Mouse (Mus musculus): Measurements from ENCODE around the gene Prr22. TPM values are rescaled to one million over a fixed set of nuclear protein-coding genes. Genes with fewer than 3 reads are reported as not detected.

Gene Prr22
- polyA plus RNA-seq, 1 experiment from 2014 or later = 0.49 TPM

DNA sequence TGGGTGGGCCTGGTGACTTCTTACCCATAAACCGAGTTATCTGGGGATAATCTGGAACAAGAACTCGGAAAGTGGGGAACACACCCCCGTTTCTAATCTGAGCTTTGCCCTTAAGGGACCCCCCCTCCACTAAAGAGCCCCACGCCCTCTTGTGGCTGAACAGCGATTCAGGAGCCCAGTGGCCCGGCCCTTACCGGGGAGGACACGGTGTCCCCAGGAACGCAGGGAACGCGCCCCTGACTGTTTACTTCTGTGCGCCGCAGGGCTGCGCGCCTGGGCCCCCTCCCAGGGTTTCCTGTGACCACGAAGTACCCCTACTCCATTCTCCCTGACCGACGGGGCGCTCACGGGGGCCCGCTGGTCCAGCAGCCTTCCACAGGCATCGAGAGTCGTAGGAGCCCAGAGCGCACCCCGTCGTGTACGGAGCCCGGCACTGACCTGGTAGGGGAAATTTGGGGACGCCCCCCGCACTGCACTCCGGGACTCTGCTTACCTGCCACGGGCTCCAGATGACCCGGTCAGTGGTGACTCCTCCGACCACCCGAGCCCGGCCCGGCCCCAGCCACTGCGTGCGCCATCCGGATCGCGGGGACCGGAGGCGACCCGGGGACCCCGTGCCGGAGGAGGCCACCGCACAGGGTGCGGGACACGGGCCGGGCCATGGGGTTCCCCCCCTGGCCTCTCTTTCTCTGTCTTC is 13.2 kb upstream of the Prr22 start:
- Histone ChIP-seq H3K4me1 (replicated peaks; ENCODE audit: control insufficient read depth, insufficient read depth, low read length) (peaks cover 7% of the 10 kb centered on the region), H3K4me3 (ENCODE audit: low read depth, low read length) (peak overlapping the region; percentile 37), H3K27me3 (ENCODE audit: control insufficient read depth, insufficient read depth, low read length) (peaks cover 57% of the 10 kb centered on the region), H3K36me3 (ENCODE audit: control insufficient read depth, insufficient read depth, low read length) (no peaks in the 10 kb centered on the region), H3K9ac (ENCODE audit: low read depth, low read length) (peak overlapping the region; percentile 44), H3K27ac (ENCODE audit: low read depth, low read length) (no peak overlapping the region), H3K4me2 (replicated peaks; ENCODE audit: low read depth, low read length) (peak overlapping the region; percentile 95), H3K9me3 (ENCODE audit: control insufficient read depth, low read length) (no peaks in the 10 kb centered on the region)
- ATAC-seq (ENCODE audit: low FRiP score) = peak; percentile 18
- under 1% methylated on average over 51 of the region's 51 CpGs for WGBS
- DNase-seq (ENCODE audit: low spot score) = peak; percentile 27

DNA sequence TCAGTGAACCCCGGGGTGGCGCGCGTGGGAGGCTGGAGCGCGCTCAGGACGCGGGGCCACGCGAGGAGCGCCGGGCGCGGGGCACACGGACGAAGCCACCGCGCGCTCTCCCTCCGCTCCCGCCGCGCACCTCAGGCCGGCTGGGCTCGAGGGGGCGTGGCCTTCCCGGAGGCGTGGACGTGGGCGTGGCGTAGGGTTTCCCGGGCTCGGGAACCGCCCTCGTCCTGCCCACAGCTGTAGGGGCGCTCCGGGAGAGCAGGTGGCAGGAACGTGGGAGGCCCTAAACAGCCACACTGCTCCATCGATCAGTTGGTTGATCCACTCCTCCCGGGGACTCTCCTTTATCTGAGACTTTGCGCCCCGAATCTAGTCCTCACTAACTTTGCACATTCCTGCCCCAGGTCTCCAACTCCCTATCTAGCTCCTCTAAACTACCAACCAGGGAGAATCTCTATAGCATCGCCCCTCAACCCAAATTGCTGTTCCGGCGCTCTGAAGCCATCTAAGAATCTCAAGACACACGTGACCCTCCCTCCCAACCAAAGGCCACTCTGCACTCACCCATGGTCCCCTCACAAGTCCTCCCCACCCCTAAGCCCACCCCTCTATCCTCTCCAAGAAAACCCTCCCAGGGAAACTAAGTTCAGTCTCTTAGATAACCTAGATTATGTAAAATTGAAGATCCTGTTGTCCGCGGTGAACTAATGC is 12.5 kb upstream of the Prr22 start, which contains the start of gene Nrtn:
Gene Nrtn (minus strand): TSS at position 115 of the 708 bp plus-strand sequence.
- DNase-seq (ENCODE audit: low spot score) (peak; percentile 86), ATAC-seq (ENCODE audit: low FRiP score) (peak; percentile 53)
- Histone ChIP-seq H3K36me3 (ENCODE audit: control insufficient read depth, insufficient read depth, low read length) (no peaks in the 10 kb centered on the region), H3K4me2 (replicated peaks; ENCODE audit: low read depth, low read length) (peak within 1 kb of the TSS; percentile 95), H3K27ac (ENCODE audit: low read depth, low read length) (no peak within 1 kb of the TSS), H3K9me3 (ENCODE audit: control insufficient read depth, low read length) (no peaks in the 10 kb centered on the region), H3K4me3 (ENCODE audit: low read depth, low read length) (peak within 1 kb of the TSS; percentile 37), H3K27me3 (ENCODE audit: control insufficient read depth, insufficient read depth, low read length) (peaks cover 50% of the 10 kb centered on the region), H3K9ac (ENCODE audit: low read depth, low read length) (peak within 1 kb of the TSS; percentile 44), H3K4me1 (replicated peaks; ENCODE audit: control insufficient read depth, insufficient read depth, low read length) (peaks cover 9% of the 10 kb centered on the region)
- under 1% methylated on average over 48 of the region's 48 CpGs for WGBS

DNA sequence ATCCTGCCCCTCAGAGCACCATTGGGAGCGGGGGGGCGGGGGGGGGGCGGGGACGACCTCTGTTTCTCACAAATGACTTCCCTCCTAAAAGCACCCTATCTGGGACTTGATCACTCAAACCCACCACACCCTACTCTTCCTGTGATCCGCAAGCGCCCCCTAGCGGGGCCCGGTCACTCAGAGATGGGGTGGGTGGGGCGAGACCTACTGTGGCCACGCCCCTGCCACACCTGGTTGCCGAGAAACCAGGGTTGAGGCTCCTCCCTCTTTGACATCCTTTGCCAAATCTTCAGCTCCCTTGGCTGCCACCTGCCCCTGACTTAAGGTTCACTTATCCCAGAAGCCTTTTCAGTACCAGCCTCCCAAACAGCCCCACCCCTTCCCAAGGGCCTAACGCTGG is 11.9 kb upstream of the Prr22 start:
- no peak overlapping the region for H3K27ac ChIP-seq (ENCODE audit: low read depth, low read length)
- peaks cover 9% of the 10 kb centered on the region for H3K4me1 ChIP-seq (replicated peaks; ENCODE audit: control insufficient read depth, insufficient read depth, low read length)
- 3% methylated on average over 12 of the region's 12 CpGs for WGBS

DNA sequence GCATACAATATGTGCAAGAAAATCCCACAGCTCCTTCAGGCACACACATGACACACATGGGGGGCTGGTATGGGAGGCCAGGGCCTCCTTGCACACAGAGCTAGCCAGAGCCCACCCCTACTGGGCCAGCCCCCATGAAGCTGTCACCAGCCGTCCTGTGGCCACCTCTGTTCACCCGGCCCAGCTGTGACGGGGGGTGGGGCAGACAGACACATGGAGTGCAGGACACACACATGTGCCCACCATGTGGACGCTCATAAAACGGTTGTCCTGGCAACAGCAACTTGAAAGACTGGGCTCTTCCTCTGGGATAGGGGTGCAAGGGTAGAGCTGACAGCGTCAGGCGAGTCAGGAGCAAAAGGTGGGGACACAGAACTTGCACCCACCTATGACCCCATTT is 10.8 kb upstream of the Prr22 start:
- 56% methylated on average over 7 of the region's 7 CpGs for WGBS
- Histone ChIP-seq H3K27ac (ENCODE audit: low read depth, low read length) (no peak overlapping the region), H3K4me3 (ENCODE audit: low read depth, low read length) (no peak overlapping the region), H3K36me3 (ENCODE audit: control insufficient read depth, insufficient read depth, low read length) (no peaks in the 10 kb centered on the region), H3K27me3 (ENCODE audit: control insufficient read depth, insufficient read depth, low read length) (peaks cover 33% of the 10 kb centered on the region), H3K4me2 (replicated peaks; ENCODE audit: low read depth, low read length) (no peak overlapping the region), H3K9ac (ENCODE audit: low read depth, low read length) (no peak overlapping the region), H3K9me3 (ENCODE audit: control insufficient read depth, low read length) (no peaks in the 10 kb centered on the region), H3K4me1 (replicated peaks; ENCODE audit: control insufficient read depth, insufficient read depth, low read length) (peaks cover 9% of the 10 kb centered on the region)
- DNase-seq (ENCODE audit: low spot score) = no peak
- no peak for ATAC-seq (ENCODE audit: low FRiP score)

More for the DNA sequence above, 11.9 kb upstream of the Prr22 start:
- H3K4me2 ChIP-seq (replicated peaks; ENCODE audit: low read depth, low read length) = no peak overlapping the region
- H3K27me3 ChIP-seq (ENCODE audit: control insufficient read depth, insufficient read depth, low read length) = peaks cover 44% of the 10 kb centered on the region
- DNase-seq (ENCODE audit: low spot score) (peak; percentile 66), ATAC-seq (ENCODE audit: low FRiP score) (no peak)
- no peak overlapping the region for H3K4me3 ChIP-seq (ENCODE audit: low read depth, low read length)
- no peak overlapping the region for H3K9ac ChIP-seq (ENCODE audit: low read depth, low read length)
- H3K9me3 ChIP-seq (ENCODE audit: control insufficient read depth, low read length) = no peaks in the 10 kb centered on the region
- no peaks in the 10 kb centered on the region for H3K36me3 ChIP-seq (ENCODE audit: control insufficient read depth, insufficient read depth, low read length)

DNA sequence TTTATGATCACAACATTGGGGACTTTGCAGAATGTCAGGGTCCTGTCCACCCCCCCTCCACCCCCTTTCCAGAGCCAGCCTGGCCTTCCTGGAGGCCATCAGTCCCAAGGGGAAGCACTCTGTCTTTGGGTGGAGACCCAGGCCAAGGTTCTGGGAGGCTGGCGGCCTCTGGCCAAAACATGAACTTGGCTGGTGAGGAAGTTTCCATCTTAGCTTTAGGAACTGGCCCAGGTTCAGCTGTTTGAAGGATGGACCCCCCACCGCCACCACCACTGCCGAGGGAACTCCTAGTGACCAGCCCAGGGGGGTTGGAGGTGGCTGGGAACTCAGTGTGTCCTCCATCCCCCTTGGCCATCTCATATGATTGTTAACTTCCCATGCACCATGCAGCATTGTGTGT is 9.0 kb upstream of the Prr22 start:
- H3K4me2 ChIP-seq (replicated peaks; ENCODE audit: low read depth, low read length) = no peak overlapping the region
- H3K9ac ChIP-seq (ENCODE audit: low read depth, low read length) = no peak overlapping the region
- peaks cover 15% of the 10 kb centered on the region for H3K27me3 ChIP-seq (ENCODE audit: control insufficient read depth, insufficient read depth, low read length)
- H3K27ac ChIP-seq (ENCODE audit: low read depth, low read length) = no peak overlapping the region
- WGBS = 59% methylated on average over 3 of the region's 3 CpGs
- H3K4me3 ChIP-seq (ENCODE audit: low read depth, low read length) = no peak overlapping the region
- DNase-seq (ENCODE audit: low spot score) (no peak), ATAC-seq (ENCODE audit: low FRiP score) (no peak)
- no peaks in the 10 kb centered on the region for H3K36me3 ChIP-seq (ENCODE audit: control insufficient read depth, insufficient read depth, low read length)
- H3K9me3 ChIP-seq (ENCODE audit: control insufficient read depth, low read length) = no peaks in the 10 kb centered on the region
- peaks cover 9% of the 10 kb centered on the region for H3K4me1 ChIP-seq (replicated peaks; ENCODE audit: control insufficient read depth, insufficient read depth, low read length)

DNA sequence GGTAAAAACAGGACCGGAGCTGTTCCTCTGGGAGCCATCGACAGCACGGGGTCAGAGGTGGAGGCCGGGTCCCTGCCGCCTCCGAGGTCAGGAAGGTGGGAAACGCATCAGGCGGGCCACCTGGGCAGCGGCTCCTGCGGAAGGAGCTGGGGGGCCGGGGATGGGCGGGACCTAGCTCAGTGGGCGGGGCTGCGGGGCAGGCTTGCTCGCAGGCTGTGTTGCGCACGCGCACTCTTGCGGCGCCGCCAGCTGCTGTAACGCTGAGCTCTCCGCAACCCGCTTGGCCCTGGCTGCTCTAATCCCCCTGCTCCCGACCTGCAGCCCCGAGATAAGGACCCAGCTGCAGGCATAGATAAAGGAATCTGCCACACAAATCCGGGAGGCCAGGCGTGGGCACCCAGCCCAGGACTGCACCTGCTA is 8.0 kb upstream of the Prr22 start:
- H3K9ac ChIP-seq (ENCODE audit: low read depth, low read length) = peak overlapping the region; percentile 46
- 0% methylated on average over 23 of the region's 28 CpGs for whole genome bisulfite sequencing
- H3K4me3 ChIP-seq (ENCODE audit: low read depth, low read length) = peak overlapping the region; percentile 36
- peak overlapping the region; percentile 69 for H3K4me2 ChIP-seq (replicated peaks; ENCODE audit: low read depth, low read length)
- H3K27me3 ChIP-seq (ENCODE audit: control insufficient read depth, insufficient read depth, low read length) = peaks cover 6% of the 10 kb centered on the region
- H3K36me3 ChIP-seq (ENCODE audit: control insufficient read depth, insufficient read depth, low read length) = 0 out of 2 replicates have a peak, but pooled peaks cover 2% of the 10 kb centered on the region
- H3K9me3 ChIP-seq (ENCODE audit: control insufficient read depth, low read length) = no peaks in the 10 kb centered on the region
- DNase-seq (ENCODE audit: low spot score) (peak; percentile 94), ATAC-seq (ENCODE audit: low FRiP score) (peak; percentile 31)
- peak overlapping the region; percentile 84 for H3K27ac ChIP-seq (ENCODE audit: low read depth, low read length)
- peaks cover 6% of the 10 kb centered on the region for H3K4me1 ChIP-seq (replicated peaks; ENCODE audit: control insufficient read depth, insufficient read depth, low read length)

DNA sequence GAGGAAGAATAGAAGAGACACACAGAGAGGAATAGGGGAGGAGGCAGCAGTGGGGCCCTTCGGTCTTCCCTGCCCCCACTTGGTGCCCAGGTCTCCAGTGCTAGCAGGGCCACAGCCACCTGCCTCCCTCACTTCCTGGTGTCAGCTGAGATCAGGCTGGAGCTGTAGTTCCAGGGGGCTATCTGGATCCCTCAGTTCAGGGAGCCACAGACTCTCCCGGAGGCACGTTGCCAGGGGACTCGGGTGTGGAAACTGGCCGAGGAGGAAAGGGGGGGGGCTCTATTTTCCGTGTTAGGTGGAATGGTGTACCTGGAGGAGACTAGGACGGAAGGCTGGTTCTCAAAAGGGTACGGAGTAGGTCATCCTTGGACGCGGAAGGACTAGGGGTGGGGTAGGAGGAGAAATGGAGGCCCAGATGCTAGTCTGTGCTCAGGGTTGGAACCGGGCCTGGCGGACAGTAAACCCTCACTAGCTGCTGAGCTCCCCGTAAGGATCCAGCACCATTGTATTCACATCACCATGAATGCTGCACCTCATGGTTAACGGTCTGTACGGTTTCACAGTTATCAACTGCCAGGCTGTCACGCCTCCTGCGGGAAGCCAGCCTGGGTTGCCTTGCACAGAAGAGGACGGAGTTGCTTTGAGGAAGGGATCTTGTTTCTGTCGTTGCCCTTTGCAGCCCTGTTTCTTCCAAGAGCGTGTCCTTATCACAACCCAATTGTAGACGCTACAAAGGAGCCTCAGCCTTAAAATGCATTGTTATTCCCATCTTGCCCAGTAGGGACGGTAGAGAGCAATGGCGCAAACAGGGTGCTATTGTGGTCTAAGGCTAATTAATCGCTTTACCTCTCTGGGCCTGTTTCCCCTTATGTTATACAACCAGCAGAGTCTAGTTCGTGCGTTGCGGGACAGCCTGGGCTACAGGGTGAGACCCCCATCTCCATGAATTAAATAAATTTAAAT is 7.0 kb upstream of the Prr22 start:
- peak overlapping the region; percentile 69; the same call in 1 of the 2 replicates for H3K4me2 ChIP-seq (replicated peaks; ENCODE audit: low read depth, low read length)
- 0 out of 2 replicates have a peak, but pooled peaks cover 2% of the 10 kb centered on the region for H3K36me3 ChIP-seq (ENCODE audit: control insufficient read depth, insufficient read depth, low read length)
- DNase-seq (ENCODE audit: low spot score) (peak; percentile 81), ATAC-seq (ENCODE audit: low FRiP score) (no peak)
- H3K4me1 ChIP-seq (replicated peaks; ENCODE audit: control insufficient read depth, insufficient read depth, low read length) = peaks cover 2% of the 10 kb centered on the region; the same call in 1 of the 2 replicates
- H3K27ac ChIP-seq (ENCODE audit: low read depth, low read length) = peak overlapping the region; percentile 84
- H3K4me3 ChIP-seq (ENCODE audit: low read depth, low read length) = no peak overlapping the region
- H3K9ac ChIP-seq (ENCODE audit: low read depth, low read length) = peak overlapping the region; percentile 12; the same call in 1 of the 2 replicates
- H3K27me3 ChIP-seq (ENCODE audit: control insufficient read depth, insufficient read depth, low read length) = no peaks in the 10 kb centered on the region; the same call in none of the 2 replicates
- 47% methylated on average over 27 of the region's 27 CpGs for WGBS
- no peaks in the 10 kb centered on the region for H3K9me3 ChIP-seq (ENCODE audit: control insufficient read depth, low read length)

DNA sequence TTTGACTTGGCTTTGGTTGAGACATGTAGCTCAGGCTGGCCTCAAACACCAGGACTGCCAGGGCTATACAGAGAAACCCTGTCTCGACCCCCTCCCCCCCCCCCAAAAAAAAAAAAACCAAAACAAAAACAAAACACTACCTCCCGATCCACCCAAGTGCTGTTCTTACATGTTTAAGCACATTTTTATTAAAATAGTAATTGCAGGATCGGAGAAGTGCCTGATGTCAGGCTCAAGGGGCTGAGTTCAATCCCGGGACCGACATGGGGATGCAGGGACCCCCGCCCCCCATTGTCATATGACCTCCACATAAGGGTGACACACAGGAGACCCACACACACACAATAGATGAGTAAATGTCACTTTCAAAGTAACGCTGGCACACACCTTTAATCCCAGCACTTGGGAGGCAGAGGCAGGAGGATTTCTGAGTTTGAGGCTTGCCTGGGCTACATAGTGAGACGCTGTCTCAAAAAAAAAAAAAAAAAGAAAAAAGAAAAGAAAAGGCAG is 6.3 kb upstream of the Prr22 start:
- 74% methylated on average over 8 of the region's 8 CpGs for whole genome bisulfite sequencing

More for the DNA sequence above, 6.3 kb upstream of the Prr22 start:
- peak overlapping the region; percentile 78 for H3K4me3 ChIP-seq (ENCODE audit: low read depth, low read length)
- H3K27me3 ChIP-seq (ENCODE audit: control insufficient read depth, insufficient read depth, low read length) = no peaks in the 10 kb centered on the region; the same call in 1 of the 2 replicates
- H3K4me1 ChIP-seq (replicated peaks; ENCODE audit: control insufficient read depth, insufficient read depth, low read length) = peaks cover 2% of the 10 kb centered on the region; the same call in 1 of the 2 replicates
- no peak overlapping the region for H3K9ac ChIP-seq (ENCODE audit: low read depth, low read length)
- H3K27ac ChIP-seq (ENCODE audit: low read depth, low read length) = no peak overlapping the region
- DNase-seq (ENCODE audit: low spot score) (no peak), ATAC-seq (ENCODE audit: low FRiP score) (no peak)
- no peaks in the 10 kb centered on the region for H3K9me3 ChIP-seq (ENCODE audit: control insufficient read depth, low read length)
- H3K36me3 ChIP-seq (ENCODE audit: control insufficient read depth, insufficient read depth, low read length) = 0 out of 2 replicates have a peak, but pooled peaks cover 2% of the 10 kb centered on the region
- H3K4me2 ChIP-seq (replicated peaks; ENCODE audit: low read depth, low read length) = peak overlapping the region; percentile 47
